Mouse (Mus musculus) liver, postnatal 0 days (tissue): ENCODE measurements around the gene Aff4.

Source experiments
- CTCF ChIP-seq: sonication (generic); IDR thresholded peaks from 2 replicates; pipeline ENCODE4 v1.5.1; 2016; ENCODE audit warnings: antibody characterized with exemption, low read depth
- EP300 ChIP-seq: IDR thresholded peaks from 2 replicates; pipeline ENCODE4 v1.6.1; 2016; ENCODE audit warnings: antibody characterized with exemption, low read depth, mild to moderate bottlenecking

DNA sequence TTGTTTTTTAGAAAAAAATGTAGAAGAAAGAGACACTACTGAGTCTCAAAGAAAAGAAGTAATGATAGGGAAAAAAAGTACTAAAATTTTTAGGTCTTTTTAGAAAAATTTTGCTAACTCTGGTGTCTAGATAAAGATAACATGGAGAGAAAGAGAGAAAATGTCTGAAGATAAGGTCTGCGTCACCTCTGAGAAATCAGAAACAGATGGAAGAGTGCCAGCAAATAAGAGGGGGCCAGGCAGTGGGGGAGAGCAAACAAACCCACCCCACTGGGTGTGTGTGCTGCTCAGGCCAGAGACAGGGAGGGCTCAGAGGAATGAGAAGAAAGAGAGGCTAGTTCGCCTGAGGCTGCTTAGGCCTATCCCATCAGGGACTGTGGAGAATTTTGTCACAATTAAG, 4.9 kb upstream of the Aff4 start:
- TF ChIP-seq CTCF (no peak), EP300 (no peak)
